Mouse (Mus musculus): ENCODE measurements around the gene Inpp5e. TPM values are rescaled to one million over a fixed set of nuclear protein-coding genes. Genes with fewer than 3 reads are reported as not detected.

Inpp5e gene
- polyA plus RNA-seq, 1 experiment from 2014 or later, result 15.5 TPM

GRCm38 (mm10) chr2:26348241-26348640 is 60.8 kb downstream of the Inpp5e start:
- WGBS, result 53% methylated on average over 6 of the region's 6 CpGs
- ATAC-seq (ENCODE audit: extremely low read depth, insufficient number of reproducible peaks, low FRiP score, low TSS enrichment), result no peak
- Histone ChIP-seq H3K4me2 (no peak overlapping the region), H3K36me3 (peaks cover 72% of the 10 kb centered on the region), H3K4me1 (peaks cover 35% of the 10 kb centered on the region), H3K27ac (replicated peaks) (peak overlapping the region; percentile 67), H3K9ac (0 out of 2 replicates have a peak overlapping the region, but pooled peaks have one; percentile 13), H3K27me3 (replicated peaks) (no peaks in the 10 kb centered on the region), H3K9me3 (no peaks in the 10 kb centered on the region), H3K4me3 (no peak overlapping the region)

Other genes starting within 250 kb of the Inpp5e start
- 0.23 TPM in 1 of 2 replicates, not detected in the other for gene Lhx3, start 200.9 kb downstream of the Inpp5e start, polyA plus RNA-seq (2015; fragmentation: Nextera tagmentation; extraction: Ambion mirVana)
- gene Qsox2, start 171.7 kb downstream of the Inpp5e start, polyA plus RNA-seq (2015; fragmentation: Nextera tagmentation; extraction: Ambion mirVana), result 11.3 and 11.6 TPM in 2 replicates
- 0.10 and 0.24 TPM in 2 replicates for gene Ccdc187, start 114.6 kb downstream of the Inpp5e start, polyA plus RNA-seq (2015; fragmentation: Nextera tagmentation; extraction: Ambion mirVana)
- 37.3 TPM in 2 replicates for gene Gpsm1, start 93.7 kb downstream of the Inpp5e start, polyA plus RNA-seq (2015; fragmentation: Nextera tagmentation; extraction: Ambion mirVana)
- gene Dnlz, start 57.1 kb downstream of the Inpp5e start, polyA plus RNA-seq (2015; fragmentation: Nextera tagmentation; extraction: Ambion mirVana), result 27.5 and 28.7 TPM in 2 replicates
- gene Card9, start 48.3 kb downstream of the Inpp5e start, polyA plus RNA-seq (2015; fragmentation: Nextera tagmentation; extraction: Ambion mirVana), result 0.41 and 0.62 TPM in 2 replicates
- gene Snapc4, start 28.6 kb downstream of the Inpp5e start, polyA plus RNA-seq (2015; fragmentation: Nextera tagmentation; extraction: Ambion mirVana), result 15.7 and 18.9 TPM in 2 replicates
- gene Entr1, start 19.9 kb downstream of the Inpp5e start, polyA plus RNA-seq (2015; fragmentation: Nextera tagmentation; extraction: Ambion mirVana), result 70.8 and 72.4 TPM in 2 replicates
- 115 and 123 TPM in 2 replicates for gene Pmpca, start 19.9 kb downstream of the Inpp5e start, polyA plus RNA-seq (2015; fragmentation: Nextera tagmentation; extraction: Ambion mirVana)
- 12.8 and 13.8 TPM in 2 replicates for gene Sec16a, start 36.0 kb upstream of the Inpp5e start, polyA plus RNA-seq (2015; fragmentation: Nextera tagmentation; extraction: Ambion mirVana)
- 11.4 and 12.1 TPM in 2 replicates for gene Notch1, start 107.5 kb upstream of the Inpp5e start, polyA plus RNA-seq (2015; fragmentation: Nextera tagmentation; extraction: Ambion mirVana)
- 170 and 185 TPM in 2 replicates for gene Egfl7, start 170.8 kb upstream of the Inpp5e start, polyA plus RNA-seq (2015; fragmentation: Nextera tagmentation; extraction: Ambion mirVana)
- gene Gm20532, start 177.4 kb upstream of the Inpp5e start, polyA plus RNA-seq (2015; fragmentation: Nextera tagmentation; extraction: Ambion mirVana), result not detected in 2 replicates
- gene Agpat2, start 195.2 kb upstream of the Inpp5e start, polyA plus RNA-seq (2015; fragmentation: Nextera tagmentation; extraction: Ambion mirVana), result 21.8 and 23.2 TPM in 2 replicates
- 17.2 and 18.7 TPM in 2 replicates for gene Fam69b, start 219.3 kb upstream of the Inpp5e start, polyA plus RNA-seq (2015; fragmentation: Nextera tagmentation; extraction: Ambion mirVana)